In the genomic region with DNA sequence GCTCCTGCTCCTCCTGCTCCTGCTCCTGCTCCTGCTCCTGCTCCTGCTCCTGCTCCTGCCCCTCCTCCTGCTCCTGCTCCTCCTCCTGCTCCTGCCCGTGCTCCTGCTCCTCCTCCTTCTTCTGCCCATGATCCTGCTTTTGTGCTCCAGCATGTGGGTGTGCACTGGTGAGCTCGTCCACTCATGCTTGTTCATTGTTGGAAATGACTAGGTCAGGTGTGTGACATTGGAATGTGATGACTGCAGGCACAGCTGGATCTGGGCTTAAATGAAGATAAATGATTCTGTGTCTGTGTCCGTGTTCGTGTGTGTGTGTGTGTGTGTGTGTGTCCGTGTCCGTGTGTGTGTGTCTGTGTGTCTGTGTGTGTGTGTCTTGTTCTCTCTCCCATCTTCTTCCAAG, we compare ENCODE assay signal across 17 mouse cellular contexts. TPM values are rescaled to one million over a fixed set of nuclear protein-coding genes. Genes with fewer than 3 reads are reported as not detected.
DNase-seq lines count a peak whose midpoint lies in the region; ATAC-seq lines count a peak whose summit lies in the region.
"Had no signal": no experiment of that assay in that cellular context is flagged by ENCODE, and none has a peak within 500 bp of the region (broad histone marks: within the 10 kb centered on the region; RNA-seq: fewer than 3 reads in every experiment).

No protein-coding gene starts in this region.

- intact Hi-C loops in left cerebral cortex, postnatal 14 days (cut with DNase I) = no loop called here

- ATAC-seq in megakaryocyte, adult 5-6 weeks (ENCODE audit: poor library complexity, severe bottlenecking) = no peak
- ATAC-seq: activated CD4-positive, CD25-positive, alpha-beta regulatory T cell, adult 4 months; forebrain, embryonic 14.5 days had no signal

- DNase-seq in 3T3-L1 (ENCODE audit: low read depth, low spot score) = peak; percentile 56
- peak; percentile 37 for DNase-seq in CD4-positive, CD25-positive, alpha-beta regulatory T cell, adult 2 months (ENCODE audit: low read depth, low spot score)
- peak; percentile 34 for DNase-seq in T-cell, adult 2 months (ENCODE audit: low spot score)
- peak; percentile 72 for DNase-seq in mesoderm, embryonic 11.5 days (ENCODE audit: low read depth, low spot score)
- DNase-seq in right cerebral cortex, postnatal 36 days (ENCODE audit: low spot score in 2 of 2) = no peak
- no peak for DNase-seq in left cerebral cortex, postnatal 14 days (ENCODE audit: low spot score in 2 of 2)
- DNase-seq: cerebellum, adult 2 months; cerebellum, postnatal 10 days; embryo, embryonic 11 days; gastrocnemius, adult 2 months; gastrocnemius, postnatal 25 days; heart, postnatal 36 days had no signal

RNA-seq across cellular contexts. Expression of a gene that starts 12.1 kb away (rescaled TPM):
- total RNA-seq in left cerebral cortex, postnatal 14 days (2021) = 10 to 100 TPM in 1 of 2 experiments, 1 to 10 TPM in 1; 7.6 to 10.6 TPM
- total RNA-seq in megakaryocyte, adult 5-6 weeks (2015) = not detected in 2 replicates
- not detected in 2 replicates for total RNA-seq in megakaryocyte, adult 5-6 weeks (2017)
- total RNA-seq: CH12.LX; granulocyte monocyte progenitor cell, adult 5-6 weeks had no signal

RNA-seq across cellular contexts. Expression of a gene that starts 19.1 kb away (rescaled TPM):
- 10 to 100 TPM; 19.9 to 24.1 TPM for total RNA-seq in left cerebral cortex, postnatal 14 days (2021)
- total RNA-seq in megakaryocyte, adult 5-6 weeks (2015) = 2.4 and 2.6 TPM in 2 replicates
- 2.6 and 5.0 TPM in 2 replicates for total RNA-seq in megakaryocyte, adult 5-6 weeks (2017)

RNA-seq across cellular contexts. Expression of a gene that starts 20.2 kb away (rescaled TPM):
- total RNA-seq in left cerebral cortex, postnatal 14 days (2021) = 1 to 10 TPM; 2.0 to 4.2 TPM
- 0.07 TPM in 1 of 2 replicates, not detected in the other for total RNA-seq in megakaryocyte, adult 5-6 weeks (2015)
- not detected in 2 replicates for total RNA-seq in megakaryocyte, adult 5-6 weeks (2017)
- total RNA-seq: granulocyte monocyte progenitor cell, adult 5-6 weeks had no signal

RNA-seq across cellular contexts. Expression of a gene that starts 31.0 kb away (rescaled TPM):
- 100 to 1,000 TPM; 122 to 134 TPM for total RNA-seq in left cerebral cortex, postnatal 14 days (2021)
- 38.8 and 40.6 TPM in 2 replicates for total RNA-seq in megakaryocyte, adult 5-6 weeks (2015)
- 39.8 and 40.0 TPM in 2 replicates for total RNA-seq in megakaryocyte, adult 5-6 weeks (2017)

RNA-seq across cellular contexts. Expression of a gene that starts 38.2 kb away (rescaled TPM):
- total RNA-seq in left cerebral cortex, postnatal 14 days (2021) = 100 to 1,000 TPM; 587 to 604 TPM
- 107 and 108 TPM in 2 replicates for total RNA-seq in megakaryocyte, adult 5-6 weeks (2015)
- total RNA-seq in megakaryocyte, adult 5-6 weeks (2017) = 122 and 129 TPM in 2 replicates

Comparison
In these comparisons a context has a peak if more than half of its experiments do, and no peak if none do; other contexts are left out.
1. DNase-seq: peak in 3T3-L1 (single experiment), CD4-positive, CD25-positive, alpha-beta regulatory T cell, adult 2 months (single experiment), T-cell, adult 2 months (single experiment) and mesoderm, embryonic 11.5 days (single experiment); none in right cerebral cortex, postnatal 36 days (0 of 2) and left cerebral cortex, postnatal 14 days (0 of 2).
2. RNA of a gene that starts 12.1 kb away (total RNA-seq): 7.6 to 10.6 TPM in left cerebral cortex, postnatal 14 days; not detected in megakaryocyte, adult 5-6 weeks; every median in the first group is over 4 times any median in the second.